ENCODE assay signal across 8 mouse cellular contexts in genomic region chr15:79723439-79723838, GRCm38 (mm10). TPM values are rescaled to one million over a fixed set of nuclear protein-coding genes. Genes with fewer than 3 reads are reported as not detected.
DNase-seq lines count a peak whose midpoint lies in the region; ATAC-seq and TF ChIP-seq lines count a peak whose summit lies in the region.

No protein-coding gene starts in this region.

- H3K9ac ChIP-seq in midbrain, embryonic 12.5 days (replicated peaks), result no peak overlapping the region

- H3K4me1 ChIP-seq in midbrain, embryonic 12.5 days, result 0 out of 2 replicates have a peak, but pooled peaks cover 3% of the 10 kb centered on the region
- H3K4me1 ChIP-seq in midbrain, embryonic 10.5 days, result no peaks in the 10 kb centered on the region
- H3K4me1 ChIP-seq in bone marrow macrophage, adult 2 months (ENCODE audit: control insufficient read depth, insufficient read depth, low read length), result peaks cover 9% of the 10 kb centered on the region

- no peaks in the 10 kb centered on the region for H3K27me3 ChIP-seq in midbrain, embryonic 12.5 days
- no peaks in the 10 kb centered on the region for H3K27me3 ChIP-seq in midbrain, embryonic 10.5 days (ENCODE audit: low read depth, poor library complexity, severe bottlenecking)

- no peak overlapping the region for H3K4me2 ChIP-seq in midbrain, embryonic 12.5 days (replicated peaks)

- H3K27ac ChIP-seq in midbrain, embryonic 12.5 days (replicated peaks), result peak overlapping the region; percentile 42; the same call in 1 of the 2 replicates
- H3K27ac ChIP-seq in midbrain, embryonic 10.5 days (replicated peaks), result no peak overlapping the region
- no peak overlapping the region for H3K27ac ChIP-seq in bone marrow macrophage, adult 2 months (ENCODE audit: insufficient read depth, low read depth, low read length)

- H3K4me3 ChIP-seq in midbrain, embryonic 12.5 days, result no peak overlapping the region
- H3K4me3 ChIP-seq in midbrain, embryonic 10.5 days, result no peak overlapping the region
- H3K4me3 ChIP-seq in bone marrow macrophage, adult 2 months (ENCODE audit: insufficient read depth, low read length), result no peak overlapping the region

- no peak for TF ChIP-seq POLR2A in bone marrow macrophage, adult 2 months (IDR thresholded peaks at IDR 0.05; ENCODE audit: borderline replicate concordance, low read depth, low read length)

- ATAC-seq in midbrain, embryonic 12.5 days (ENCODE audit: low FRiP score, low read depth), result no peak
- peak; percentile 63 for ATAC-seq in megakaryocyte progenitor cell, adult 5-6 weeks (replicated peaks; ENCODE audit: poor library complexity)

- 23% methylated on average over 1 of the region's 1 CpGs for WGBS in midbrain, embryonic 12.5 days
- WGBS in midbrain, embryonic 10.5 days, result 36% methylated on average over 1 of the region's 1 CpGs

- peaks cover 72% of the 10 kb centered on the region for H3K36me3 ChIP-seq in midbrain, embryonic 12.5 days
- H3K36me3 ChIP-seq in midbrain, embryonic 10.5 days, result peaks cover 81% of the 10 kb centered on the region

- peak; percentile 63 to 77 for DNase-seq in cerebellum, postnatal 25 days
- no peak for DNase-seq in cerebellum, adult 9-10 months
- DNase-seq in midbrain, embryonic 10.5 days (ENCODE audit: low spot score), result no peak
- peak; percentile 62 for DNase-seq in heart, postnatal 4 days
- peak; percentile 52 for DNase-seq in thymus, postnatal 14 days

- peak; percentile 51; the same call in 1 of the 2 replicates for TF ChIP-seq CTCF in bone marrow macrophage, adult 2 months (IDR thresholded peaks at IDR 0.05; ENCODE audit: low read depth, low read length)

- H3K9me3 ChIP-seq in midbrain, embryonic 12.5 days, result no peaks in the 10 kb centered on the region
- no peaks in the 10 kb centered on the region for H3K9me3 ChIP-seq in midbrain, embryonic 10.5 days (replicated peaks)

RNA-seq across cellular contexts. Expression of gene Sun2, which starts 18.9 kb away (rescaled TPM):
- 8.0 and 8.7 TPM in 2 replicates for polyA plus RNA-seq in midbrain, embryonic 12.5 days (2016; fragmentation: Nextera tagmentation; extraction: Ambion mirVana)
- polyA plus RNA-seq in midbrain, embryonic 10.5 days (2016; fragmentation: Nextera tagmentation; extraction: Ambion mirVana), result 2.2 and 3.9 TPM in 2 replicates
- polyA plus RNA-seq in bone marrow macrophage, adult 2 months (2012; ENCODE audit: insufficient read depth, insufficient read length, missing spikeins), result 57.1 and 63.2 TPM in 2 replicates
- 10 to 100 TPM; 54.7 to 62.3 TPM for total RNA-seq in heart, postnatal 4 days (2021)
- 83.4 and 84.0 TPM in 2 replicates for total RNA-seq in megakaryocyte progenitor cell, adult 5-6 weeks (2015)
- total RNA-seq in megakaryocyte progenitor cell, adult 5-6 weeks (2017), result 225 and 233 TPM in 2 replicates

RNA-seq across cellular contexts. Expression of gene Gtpbp1, which starts 32.8 kb away (rescaled TPM):
- polyA plus RNA-seq in midbrain, embryonic 12.5 days (2016; fragmentation: Nextera tagmentation; extraction: Ambion mirVana), result 44.8 and 51.0 TPM in 2 replicates
- 46.6 and 49.0 TPM in 2 replicates for polyA plus RNA-seq in midbrain, embryonic 10.5 days (2016; fragmentation: Nextera tagmentation; extraction: Ambion mirVana)
- 27.1 and 32.7 TPM in 2 replicates for polyA plus RNA-seq in bone marrow macrophage, adult 2 months (2012; ENCODE audit: insufficient read depth, insufficient read length, missing spikeins)
- total RNA-seq in heart, postnatal 4 days (2021), result 10 to 100 TPM; 40.2 to 41.9 TPM
- 31.0 and 34.5 TPM in 2 replicates for total RNA-seq in megakaryocyte progenitor cell, adult 5-6 weeks (2015)
- total RNA-seq in megakaryocyte progenitor cell, adult 5-6 weeks (2017), result 48.2 and 58.6 TPM in 2 replicates

RNA-seq across cellular contexts. Expression of gene Josd1, which starts 35.7 kb away (rescaled TPM):
- polyA plus RNA-seq in midbrain, embryonic 12.5 days (2016; fragmentation: Nextera tagmentation; extraction: Ambion mirVana), result 24.8 and 27.5 TPM in 2 replicates
- polyA plus RNA-seq in midbrain, embryonic 10.5 days (2016; fragmentation: Nextera tagmentation; extraction: Ambion mirVana), result 17.6 and 18.9 TPM in 2 replicates
- 20.2 and 21.0 TPM in 2 replicates for polyA plus RNA-seq in bone marrow macrophage, adult 2 months (2012; ENCODE audit: insufficient read depth, insufficient read length, missing spikeins)
- 10 to 100 TPM; 29.8 to 32.5 TPM for total RNA-seq in heart, postnatal 4 days (2021)
- total RNA-seq in megakaryocyte progenitor cell, adult 5-6 weeks (2015), result 16.0 and 18.9 TPM in 2 replicates
- 25.1 and 26.2 TPM in 2 replicates for total RNA-seq in megakaryocyte progenitor cell, adult 5-6 weeks (2017)

RNA-seq across cellular contexts. Expression of gene Tomm22, which starts 52.8 kb away (rescaled TPM):
- 252 and 269 TPM in 2 replicates for polyA plus RNA-seq in midbrain, embryonic 12.5 days (2016; fragmentation: Nextera tagmentation; extraction: Ambion mirVana)
- 252 and 279 TPM in 2 replicates for polyA plus RNA-seq in midbrain, embryonic 10.5 days (2016; fragmentation: Nextera tagmentation; extraction: Ambion mirVana)
- polyA plus RNA-seq in bone marrow macrophage, adult 2 months (2012; ENCODE audit: insufficient read depth, insufficient read length, missing spikeins), result 129 and 135 TPM in 2 replicates
- total RNA-seq in heart, postnatal 4 days (2021), result 100 to 1,000 TPM; 150 to 159 TPM
- total RNA-seq in megakaryocyte progenitor cell, adult 5-6 weeks (2015), result 197 and 207 TPM in 2 replicates
- 85.1 and 112 TPM in 2 replicates for total RNA-seq in megakaryocyte progenitor cell, adult 5-6 weeks (2017)

RNA-seq across cellular contexts. Expression of gene Dnal4, which starts 54.2 kb away (rescaled TPM):
- 72.4 and 77.9 TPM in 2 replicates for polyA plus RNA-seq in midbrain, embryonic 12.5 days (2016; fragmentation: Nextera tagmentation; extraction: Ambion mirVana)
- 63.9 and 81.5 TPM in 2 replicates for polyA plus RNA-seq in midbrain, embryonic 10.5 days (2016; fragmentation: Nextera tagmentation; extraction: Ambion mirVana)
- polyA plus RNA-seq in bone marrow macrophage, adult 2 months (2012; ENCODE audit: insufficient read depth, insufficient read length, missing spikeins), result 23.9 and 26.0 TPM in 2 replicates
- 10 to 100 TPM; 22.3 to 25.1 TPM for total RNA-seq in heart, postnatal 4 days (2021)
- 15.9 and 16.2 TPM in 2 replicates for total RNA-seq in megakaryocyte progenitor cell, adult 5-6 weeks (2015)
- 12.2 and 12.5 TPM in 2 replicates for total RNA-seq in megakaryocyte progenitor cell, adult 5-6 weeks (2017)

Comparison
In these comparisons a context has a peak if more than half of its experiments do, and no peak if none do; other contexts are left out.
1. DNase-seq: peak in cerebellum, postnatal 25 days (2 of 2), heart, postnatal 4 days (single experiment) and thymus, postnatal 14 days (single experiment); none in cerebellum, adult 9-10 months (single experiment) and midbrain, embryonic 10.5 days (single experiment).